Mouse (Mus musculus) kidney, postnatal 10 days (tissue): ENCODE data around the gene Jaml.

ENCODE experiments used
- DNase-seq: peaks from one replicate; pipeline ENCODE4 v3.0.0; 2021; ENCODE audit warnings: mixed read lengths

Gene Jaml

GRCm38 (mm10) chr9:45084556-45084955 lies 5.6 kb downstream of the Jaml start:
- no peak for DNase-seq

- DNase-seq = no peak
These were observed 7.0 kb downstream of the Jaml start for GRCm38 (mm10) chr9:45085741-45086690.

GRCm38 (mm10) chr9:45088040-45088439 lies 9.1 kb downstream of the Jaml start:
- no peak for DNase-seq

GRCm38 (mm10) chr9:45090811-45091210 lies 11.8 kb downstream of the Jaml start:
- no peak for DNase-seq

DNA sequence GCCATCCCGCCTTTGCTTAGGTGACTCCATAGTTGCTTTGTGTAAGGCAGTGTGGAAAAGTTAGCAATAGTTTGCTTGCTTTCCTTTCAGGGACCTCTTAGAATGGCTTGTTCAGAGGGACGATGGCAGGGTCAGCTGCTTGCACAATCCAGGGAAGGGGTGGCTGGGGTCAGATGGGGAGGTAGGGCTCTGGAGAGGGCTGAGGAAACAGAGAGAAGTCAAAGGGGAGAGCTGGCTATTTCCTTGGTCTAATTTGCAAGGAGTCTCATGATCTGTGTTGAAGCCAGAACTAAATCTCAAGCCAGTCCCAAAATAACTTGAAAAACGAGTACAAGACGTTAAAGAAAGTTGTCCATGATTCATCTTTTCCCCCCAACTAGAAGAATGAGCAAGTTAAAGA lies 13.7 kb downstream of the Jaml start:
- DNase-seq = no peak

- DNase-seq = no peak
These were observed 16.4 kb downstream of the Jaml start for GRCm38 (mm10) chr9:45095149-45095937.

- no peak for DNase-seq
These were observed 18.9 kb downstream of the Jaml start for GRCm38 (mm10) chr9:45097877-45098276.

DNA sequence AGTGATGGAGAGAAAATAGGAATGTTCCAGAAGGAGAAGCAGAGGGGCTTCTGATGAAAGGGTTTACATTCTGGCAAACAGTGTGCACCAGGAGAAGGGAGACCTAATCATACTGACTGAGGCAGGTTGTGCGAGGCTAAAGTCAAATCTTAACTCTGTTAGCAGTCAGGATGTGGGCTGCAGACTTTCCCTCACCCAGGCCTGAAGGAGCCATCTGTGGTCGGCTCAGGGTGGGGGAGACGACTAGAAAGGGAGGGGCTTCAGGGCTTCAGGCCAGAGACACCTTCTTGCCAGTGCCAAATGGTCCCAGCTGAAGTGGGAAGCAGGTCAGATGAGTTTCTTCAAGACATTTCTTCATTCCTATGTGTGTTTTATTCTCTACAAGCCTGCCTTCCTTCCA lies 19.4 kb downstream of the Jaml start:
- DNase-seq = no peak

GRCm38 (mm10) chr9:45102528-45102927 lies 23.5 kb downstream of the Jaml start:
- no peak for DNase-seq

- DNase-seq = no peak
These were observed 24.4 kb downstream of the Jaml start for GRCm38 (mm10) chr9:45103211-45103979.

GRCm38 (mm10) chr9:45105596-45106374 lies 26.8 kb downstream of the Jaml start:
- DNase-seq = no peak

DNA sequence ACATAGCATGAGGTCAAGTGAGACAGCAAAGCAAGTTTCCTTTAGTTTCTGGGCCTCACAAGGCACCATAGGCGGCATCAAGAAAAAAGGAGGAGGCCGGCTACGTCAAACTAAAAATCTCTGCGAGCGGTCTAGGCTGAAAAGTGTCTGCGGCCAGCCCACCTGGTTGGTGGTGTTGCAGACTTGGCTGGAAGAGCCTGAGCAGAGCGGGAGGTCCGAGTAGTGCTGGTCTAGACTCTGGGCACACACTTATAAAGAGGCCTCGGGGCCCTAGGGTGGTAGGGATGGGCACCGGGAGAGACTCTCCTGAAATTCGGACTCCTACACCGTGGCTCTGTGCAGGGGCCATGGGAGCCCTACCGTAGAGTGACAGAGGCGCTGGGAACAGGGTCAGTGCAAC lies 36.7 kb downstream of the Jaml start:
- DNase-seq = peak; percentile 64

DNA sequence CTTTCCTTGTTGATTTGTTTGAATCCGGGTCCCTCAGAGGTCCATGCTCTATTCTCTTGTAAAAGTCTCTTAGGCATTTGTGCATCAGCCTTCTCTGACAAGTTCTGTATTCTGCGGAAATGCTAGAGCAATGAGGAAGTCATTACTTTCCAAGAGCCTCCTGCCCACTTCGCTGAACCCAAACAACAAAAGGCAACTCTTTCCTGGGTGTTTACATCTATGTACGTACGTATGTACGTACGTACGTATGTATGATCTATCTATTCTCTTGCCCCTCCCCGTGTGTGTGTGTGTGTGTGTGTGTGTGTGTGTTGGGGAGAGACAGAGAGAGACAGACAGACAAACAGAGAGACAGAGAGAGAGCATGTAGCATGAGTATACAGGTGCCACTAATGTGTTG lies 37.8 kb downstream of the Jaml start:
- DNase-seq = no peak

- peak; percentile 46 for DNase-seq
These were observed 38.9 kb downstream of the Jaml start, which contains the start of gene Scn2b for GRCm38 (mm10) chr9:45117741-45118431. Scn2b (plus strand) TSS chr9:45117782.

DNA sequence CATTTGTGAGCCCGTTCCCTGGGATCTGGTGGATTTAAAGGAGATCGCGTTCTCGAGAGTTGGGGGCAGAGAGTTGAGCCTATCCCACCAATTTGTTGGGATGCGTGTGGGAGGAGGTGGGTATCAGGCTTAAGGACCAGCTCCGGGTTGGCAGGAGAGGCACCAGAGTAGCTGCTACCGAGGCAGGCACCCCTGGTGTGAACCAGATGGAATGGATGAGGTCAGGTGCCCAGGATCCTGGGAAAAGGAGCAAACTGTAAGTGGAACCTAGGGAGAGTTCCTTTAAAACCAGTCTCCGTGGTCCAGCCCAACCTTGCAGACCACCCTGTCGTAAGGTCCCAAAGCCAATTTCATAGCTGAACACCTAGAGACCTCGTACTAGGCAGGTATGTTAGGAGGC lies 39.6 kb downstream of the Jaml start:
- DNase-seq = no peak

- DNase-seq = no peak
These were observed 40.5 kb downstream of the Jaml start for GRCm38 (mm10) chr9:45119316-45119953.

DNA sequence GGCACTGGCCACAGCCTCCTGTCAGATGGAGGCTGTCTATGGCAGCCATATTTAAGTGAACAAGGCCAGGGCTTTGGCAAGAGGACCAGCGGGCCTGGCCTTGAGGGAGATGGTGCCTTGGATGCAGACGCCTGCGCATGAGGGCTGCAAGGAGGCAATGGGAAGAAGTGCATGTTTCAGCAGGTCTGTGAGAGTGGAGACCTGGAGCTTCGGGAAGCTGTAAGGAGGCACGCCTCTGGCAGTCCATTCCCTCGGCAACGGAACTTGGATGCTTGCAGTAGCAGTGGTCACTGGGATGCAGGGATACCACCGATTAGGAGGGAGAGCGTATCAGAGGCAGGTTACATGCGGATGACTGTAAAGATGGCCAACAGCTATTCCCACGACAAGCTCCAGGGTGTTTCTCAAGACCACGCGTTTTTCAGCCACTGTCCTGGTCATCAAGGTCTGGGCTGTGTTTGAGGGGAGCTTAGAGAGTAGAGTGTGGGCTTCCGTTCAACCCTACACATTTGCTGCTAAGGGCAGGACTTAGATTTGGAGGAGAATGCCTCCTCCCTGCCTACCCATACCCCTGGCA lies 41.1 kb downstream of the Jaml start:
- no peak for DNase-seq

- DNase-seq = no peak
These were observed 41.6 kb downstream of the Jaml start for GRCm38 (mm10) chr9:45120567-45120966.

DNA sequence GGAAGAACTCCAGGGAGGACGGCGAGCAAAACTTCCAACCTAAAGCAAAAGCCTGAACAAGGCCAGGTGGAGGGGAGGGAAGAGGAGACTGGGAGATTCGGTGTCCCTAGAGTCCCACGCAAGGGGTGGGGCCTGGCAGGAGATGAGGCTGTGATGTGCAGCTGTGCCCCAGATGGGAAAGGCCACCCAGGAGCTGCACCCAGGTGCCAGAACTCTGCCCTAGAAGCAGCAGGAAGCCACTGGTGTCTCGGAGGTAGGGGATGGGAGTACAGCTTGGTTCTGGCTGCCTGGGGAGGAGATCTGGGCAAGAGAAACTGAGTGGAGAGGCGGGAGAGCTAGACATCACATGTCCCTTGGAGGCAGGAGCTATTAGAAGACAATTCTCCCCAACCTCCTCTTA lies 42.0 kb downstream of the Jaml start:
- no peak for DNase-seq

GRCm38 (mm10) chr9:45121769-45122168 lies 42.8 kb downstream of the Jaml start:
- peak; percentile 86 for DNase-seq
